Comparison of ENCODE assay signal across 13 mouse cellular contexts in genomic region chr16:62500870-62501269, GRCm38 (mm10).
"Had no signal": no experiment of that assay in that cellular context is flagged by ENCODE, and none has a peak within 500 bp of the region (broad histone marks: within the 10 kb centered on the region; RNA-seq: fewer than 3 reads in every experiment).

No protein-coding gene starts in this region.

- H3K27ac ChIP-seq: liver, embryonic 14.5 days; midbrain, embryonic 10.5 days; midbrain, embryonic 12.5 days; neural tube, embryonic 13.5 days had no signal

- H3K36me3 ChIP-seq: midbrain, embryonic 10.5 days; midbrain, embryonic 12.5 days; neural tube, embryonic 13.5 days had no signal

- H3K27me3 ChIP-seq: midbrain, embryonic 12.5 days; neural tube, embryonic 13.5 days had no signal

- DNase-seq: lung, adult 18-20 months; lung, embryonic 14.5 days; lung, postnatal 10 days; lung, postnatal 4 days; spleen, adult 18-20 months; thymus, adult 18-20 months; thymus, postnatal 14 days; thymus, postnatal 4 days had no signal

- H3K4me2 ChIP-seq: lung, embryonic 14.5 days; midbrain, embryonic 12.5 days; neural tube, embryonic 13.5 days had no signal

- H3K9ac ChIP-seq: liver, embryonic 14.5 days; lung, embryonic 14.5 days; midbrain, embryonic 12.5 days; neural tube, embryonic 13.5 days had no signal

- H3K9me3 ChIP-seq: midbrain, embryonic 10.5 days; midbrain, embryonic 12.5 days; neural tube, embryonic 13.5 days had no signal

- H3K4me3 ChIP-seq: midbrain, embryonic 10.5 days; midbrain, embryonic 12.5 days; myocyte; neural tube, embryonic 13.5 days had no signal

- H3K4me1 ChIP-seq: midbrain, embryonic 12.5 days; neural tube, embryonic 13.5 days had no signal
